Mouse (Mus musculus) fat pad, adult 2 months (tissue): ENCODE results near the gene Rnaseh2b.

Experiments used
- DNase-seq: peaks from one replicate; pipeline ENCODE4 v3.0.0-alpha.2; 2011; ENCODE audit warnings: low read depth, low spot score; ENCODE audit errors: extremely low read depth

Gene Rnaseh2b

GRCm38 (mm10) chr14:62292488-62293339, at the start of gene Rnaseh2b, which contains the start of gene Dleu7:
Gene Rnaseh2b (plus strand): TSS chr14:62292589.
Gene Dleu7 (minus strand): TSS chr14:62293047.
- DNase-seq, result no peak

- DNase-seq, result no peak
Observed at GRCm38 (mm10) chr14:62243530-62243929, 48.9 kb upstream of the Rnaseh2b start.

GRCm38 (mm10) chr14:62245557-62245956, 46.8 kb upstream of the Rnaseh2b start:
- no peak for DNase-seq

GRCm38 (mm10) chr14:62248345-62248744, 44.0 kb upstream of the Rnaseh2b start:
- no peak for DNase-seq

- DNase-seq, result no peak
Observed at GRCm38 (mm10) chr14:62248796-62249195, 43.6 kb upstream of the Rnaseh2b start.

- no peak for DNase-seq
Observed at GRCm38 (mm10) chr14:62249251-62249650, 43.1 kb upstream of the Rnaseh2b start.

- no peak for DNase-seq
Observed at GRCm38 (mm10) chr14:62250046-62250445, 42.3 kb upstream of the Rnaseh2b start.

GRCm38 (mm10) chr14:62251999-62252398, 40.4 kb upstream of the Rnaseh2b start:
- no peak for DNase-seq

GRCm38 (mm10) chr14:62254371-62254770, 38.0 kb upstream of the Rnaseh2b start:
- DNase-seq, result no peak

GRCm38 (mm10) chr14:62256066-62256465, 36.3 kb upstream of the Rnaseh2b start:
- no peak for DNase-seq

- DNase-seq, result no peak
Observed at GRCm38 (mm10) chr14:62258125-62258524, 34.3 kb upstream of the Rnaseh2b start.

- DNase-seq, result no peak
Observed at GRCm38 (mm10) chr14:62258978-62259536, 33.3 kb upstream of the Rnaseh2b start.

GRCm38 (mm10) chr14:62270698-62271396, 21.5 kb upstream of the Rnaseh2b start:
- no peak for DNase-seq

GRCm38 (mm10) chr14:62273604-62274003, 18.8 kb upstream of the Rnaseh2b start:
- no peak for DNase-seq

- DNase-seq, result no peak
Observed at GRCm38 (mm10) chr14:62282974-62283373, 9.4 kb upstream of the Rnaseh2b start.

GRCm38 (mm10) chr14:62288731-62289130, 3.7 kb upstream of the Rnaseh2b start:
- no peak for DNase-seq

GRCm38 (mm10) chr14:62291406-62291987, 892 bp upstream of the Rnaseh2b start:
- DNase-seq, result no peak

GRCm38 (mm10) chr14:62292166-62292487, 262 bp upstream of the Rnaseh2b start:
- DNase-seq, result no peak

GRCm38 (mm10) chr14:62298808-62299207, 6.4 kb downstream of the Rnaseh2b start:
- no peak for DNase-seq

- no peak for DNase-seq
Observed at GRCm38 (mm10) chr14:62300031-62300430, 7.6 kb downstream of the Rnaseh2b start.

GRCm38 (mm10) chr14:62307555-62307954, 15.2 kb downstream of the Rnaseh2b start:
- DNase-seq, result no peak

- no peak for DNase-seq
Observed at GRCm38 (mm10) chr14:62309026-62309425, 16.6 kb downstream of the Rnaseh2b start.
